Mouse (Mus musculus) embryonic facial prominence, embryonic 12.5 days (tissue): ENCODE results near the gene Olfr330. TPM values are rescaled to one million over a fixed set of nuclear protein-coding genes. Genes with fewer than 3 reads are reported as not detected.
"Not testable (repeated sequence)": the region's sequence is repeated elsewhere in the genome, so short reads cannot be mapped to it uniquely, and the experiment has no call there.

ENCODE experiments used
- ATAC-seq: fragments of 200-750 bp; cut with Nextera tagmentation; 2 replicates; pipeline ENCODE4 v1.8.0; 2017; ENCODE audit not compliant: insufficient number of reproducible peaks, insufficient read depth, low FRiP score, low TSS enrichment
- H3K27ac ChIP-seq: fragments of 300-500 bp; sonication (generic); 2 replicates; pipeline ENCODE4 v1.5.1; 2016; ENCODE audit warnings: mild to moderate bottlenecking
- H3K27me3 ChIP-seq: fragments of 300-500 bp; sonication (generic); 2 replicates; pipeline ENCODE4 v1.6.1; 2016; ENCODE audit warnings: mild to moderate bottlenecking, moderate library complexity
- H3K36me3 ChIP-seq: fragments of 300-500 bp; sonication (generic); 2 replicates; pipeline ENCODE4 v1.6.1; 2016; ENCODE audit warnings: mild to moderate bottlenecking
- H3K4me1 ChIP-seq: fragments of 300-500 bp; sonication (generic); 2 replicates; pipeline ENCODE4 v1.6.1; 2016
- H3K4me2 ChIP-seq: fragments of 300-500 bp; sonication (generic); replicated peaks from 2 replicates; pipeline ENCODE4 v1.6.1; 2016; ENCODE audit warnings: mild to moderate bottlenecking, moderate library complexity
- H3K4me3 ChIP-seq: fragments of 300-500 bp; sonication (generic); 2 replicates; pipeline ENCODE4 v1.5.1; 2016; ENCODE audit warnings: mild to moderate bottlenecking
- H3K9ac ChIP-seq: fragments of 300-500 bp; sonication (generic); 2 replicates; pipeline ENCODE4 v1.6.1; 2016; ENCODE audit warnings: mild to moderate bottlenecking, moderate library complexity
- H3K9me3 ChIP-seq: fragments of 300-500 bp; sonication (generic); 2 replicates; pipeline ENCODE4 v1.6.1; 2016; ENCODE audit warnings: mild to moderate bottlenecking, moderate library complexity
- WGBS: fragments of 180-500 bp; shearing (Covaris S2); methylation state at CpG from one replicate; pipeline ENCODE4 v1.1.7; 2016; 5-methylcytosine and 5-hydroxymethylcytosine counted together
- polyA plus RNA-seq: library from polyadenylated mRNA; unstranded; fragments of >200 nt; fragmentation: Nextera tagmentation; extraction: Ambion mirVana; gene quantifications from 2 replicates; pipeline ENCODE4 v1.2.1, GENCODE M21; 2016

Gene Olfr330
- not detected in 2 replicates for polyA plus RNA-seq

- H3K36me3 ChIP-seq, H3K27me3 ChIP-seq, H3K4me3 ChIP-seq, ATAC-seq, H3K4me1 ChIP-seq, H3K9me3 ChIP-seq, H3K9ac ChIP-seq, H3K4me2 ChIP-seq, H3K27ac ChIP-seq: not testable (repeated sequence)
These were observed at the start of gene Olfr330 for GRCm38 (mm10) chr11:58534736-58535135. Olfr330 (minus strand) TSS chr11:58534836.

- H3K4me1 ChIP-seq = no peaks in the 10 kb centered on the region
- no peaks in the 10 kb centered on the region for H3K9me3 ChIP-seq
- no peak overlapping the region for H3K27ac ChIP-seq
- WGBS = 85% methylated on average over 8 of the region's 8 CpGs
- H3K36me3 ChIP-seq = no peaks in the 10 kb centered on the region
- H3K27me3 ChIP-seq = no peaks in the 10 kb centered on the region
- no peak for ATAC-seq
- no peak overlapping the region for H3K9ac ChIP-seq
- no peak overlapping the region for H3K4me3 ChIP-seq
- H3K4me2 ChIP-seq = no peak overlapping the region
These were observed 44.0 kb upstream of the Olfr330 start for GRCm38 (mm10) chr11:58578636-58579035.

DNA sequence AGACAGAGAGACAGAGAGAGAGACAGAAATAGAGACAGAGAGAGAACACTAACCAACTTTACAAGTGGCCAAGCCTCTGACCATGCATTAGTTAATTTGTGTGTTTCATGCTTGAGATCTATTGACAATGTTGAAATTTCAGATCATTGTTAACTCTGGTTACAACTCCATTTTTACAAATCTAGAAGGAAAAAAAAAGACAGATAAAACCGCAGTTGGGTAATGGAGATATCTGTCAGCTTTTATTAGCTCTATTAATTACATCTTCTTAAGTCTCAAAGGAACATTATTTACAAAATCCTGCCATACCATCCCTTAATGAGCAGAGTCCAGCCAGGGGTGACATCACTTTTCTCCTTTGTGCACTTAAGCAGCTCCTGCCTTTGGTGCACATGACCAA, 42.8 kb upstream of the Olfr330 start, which contains the start of gene Olfr325:
Gene Olfr325, plus strand, starts transcription at position 301 of the 400 bp plus-strand sequence.
- Histone ChIP-seq H3K4me3 (no peak within 1 kb of the TSS), H3K4me1 (no peaks in the 10 kb centered on the region), H3K4me2 (no peak within 1 kb of the TSS), H3K36me3 (no peaks in the 10 kb centered on the region), H3K27me3 (no peaks in the 10 kb centered on the region), H3K27ac (no peak within 1 kb of the TSS), H3K9ac (no peak within 1 kb of the TSS), H3K9me3 (no peaks in the 10 kb centered on the region)
- ATAC-seq = no peak
- WGBS = 89% methylated on average over 1 of the region's 1 CpGs

GRCm38 (mm10) chr11:58570405-58570804, 35.8 kb upstream of the Olfr330 start, which contains the start of gene Olfr224:
Olfr224 (minus strand) TSS chr11:58570553.
- ATAC-seq = no peak
- no peaks in the 10 kb centered on the region for H3K27me3 ChIP-seq
- H3K4me3 ChIP-seq = no peak within 1 kb of the TSS
- H3K9me3 ChIP-seq = no peaks in the 10 kb centered on the region
- H3K36me3 ChIP-seq = no peaks in the 10 kb centered on the region
- no peaks in the 10 kb centered on the region for H3K4me1 ChIP-seq
- WGBS = 83% methylated on average over 5 of the region's 5 CpGs
- H3K27ac ChIP-seq = no peak within 1 kb of the TSS
- no peak within 1 kb of the TSS for H3K4me2 ChIP-seq
- no peak within 1 kb of the TSS for H3K9ac ChIP-seq

- no peaks in the 10 kb centered on the region for H3K4me1 ChIP-seq
- 86% methylated on average over 1 of the region's 1 CpGs for WGBS
- no peak for ATAC-seq
- H3K36me3 ChIP-seq = no peaks in the 10 kb centered on the region
- H3K9ac ChIP-seq = no peak within 1 kb of the TSS
- no peaks in the 10 kb centered on the region for H3K27me3 ChIP-seq
- no peak within 1 kb of the TSS for H3K4me2 ChIP-seq
- H3K27ac ChIP-seq = no peak within 1 kb of the TSS
- H3K4me3 ChIP-seq = no peak within 1 kb of the TSS
- no peaks in the 10 kb centered on the region for H3K9me3 ChIP-seq
These were observed 20.9 kb upstream of the Olfr330 start, which contains the start of gene Olfr328 for GRCm38 (mm10) chr11:58555536-58555935. Olfr328 (minus strand) TSS chr11:58555636.

GRCm38 (mm10) chr11:58546322-58546721, 11.7 kb upstream of the Olfr330 start, which contains the start of gene Olfr329-ps:
Olfr329-ps (minus strand) TSS chr11:58546422.
- Histone ChIP-seq H3K4me2 (no peak within 1 kb of the TSS), H3K4me1 (no peaks in the 10 kb centered on the region), H3K9ac (no peak within 1 kb of the TSS), H3K27me3 (no peaks in the 10 kb centered on the region), H3K36me3 (no peaks in the 10 kb centered on the region), H3K27ac (no peak within 1 kb of the TSS), H3K9me3 (no peaks in the 10 kb centered on the region), H3K4me3 (no peak within 1 kb of the TSS)
- WGBS = 79% methylated on average over 5 of the region's 5 CpGs
- no peak for ATAC-seq

- H3K4me1 ChIP-seq, H3K9ac ChIP-seq, H3K4me3 ChIP-seq, H3K9me3 ChIP-seq, H3K27me3 ChIP-seq, ATAC-seq, H3K27ac ChIP-seq, H3K36me3 ChIP-seq, H3K4me2 ChIP-seq: not testable (repeated sequence)
- WGBS = 90% methylated on average over 9 of the region's 9 CpGs
These were observed 14.9 kb downstream of the Olfr330 start for GRCm38 (mm10) chr11:58519756-58520155.

DNA sequence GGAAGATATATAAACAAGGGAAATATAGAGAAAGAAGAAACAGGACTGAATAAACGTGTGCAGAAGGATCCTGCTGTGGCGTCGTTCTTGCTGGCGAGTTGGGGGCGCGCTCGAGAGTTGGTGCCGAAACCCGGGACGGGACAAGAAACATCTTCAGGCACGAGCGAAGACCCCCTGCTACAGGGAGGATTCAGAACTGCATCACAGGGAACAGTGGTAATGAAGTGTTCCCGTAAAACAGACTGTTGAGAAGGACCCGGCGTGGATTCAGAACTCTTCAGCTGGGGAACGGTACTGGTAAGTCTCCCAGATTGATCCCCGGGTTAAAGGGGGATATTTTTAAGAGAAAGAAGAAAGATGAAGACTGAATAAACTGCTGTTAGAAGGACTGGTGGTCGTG, 15.7 kb downstream of the Olfr330 start:
- ATAC-seq, H3K4me2 ChIP-seq, H3K9me3 ChIP-seq, H3K4me3 ChIP-seq, H3K36me3 ChIP-seq, H3K9ac ChIP-seq, H3K4me1 ChIP-seq, H3K27ac ChIP-seq, H3K27me3 ChIP-seq: not testable (repeated sequence)
- whole genome bisulfite sequencing = 94% methylated on average over 18 of the region's 18 CpGs

GRCm38 (mm10) chr11:58509058-58509457, 25.6 kb downstream of the Olfr330 start:
- H3K4me1 ChIP-seq, H3K27me3 ChIP-seq, H3K9ac ChIP-seq, H3K9me3 ChIP-seq, ATAC-seq, H3K27ac ChIP-seq, H3K36me3 ChIP-seq, H3K4me3 ChIP-seq, H3K4me2 ChIP-seq: not testable (repeated sequence)
- WGBS = 86% methylated on average over 19 of the region's 19 CpGs

- not testable (repeated sequence) for H3K27ac ChIP-seq, H3K4me3 ChIP-seq, H3K9me3 ChIP-seq, ATAC-seq, H3K36me3 ChIP-seq, H3K27me3 ChIP-seq, H3K9ac ChIP-seq, H3K4me2 ChIP-seq, H3K4me1 ChIP-seq
These were observed 32.2 kb downstream of the Olfr330 start, which contains the start of gene Olfr331 for GRCm38 (mm10) chr11:58502472-58502871. Olfr331 (minus strand) TSS chr11:58502572.

DNA sequence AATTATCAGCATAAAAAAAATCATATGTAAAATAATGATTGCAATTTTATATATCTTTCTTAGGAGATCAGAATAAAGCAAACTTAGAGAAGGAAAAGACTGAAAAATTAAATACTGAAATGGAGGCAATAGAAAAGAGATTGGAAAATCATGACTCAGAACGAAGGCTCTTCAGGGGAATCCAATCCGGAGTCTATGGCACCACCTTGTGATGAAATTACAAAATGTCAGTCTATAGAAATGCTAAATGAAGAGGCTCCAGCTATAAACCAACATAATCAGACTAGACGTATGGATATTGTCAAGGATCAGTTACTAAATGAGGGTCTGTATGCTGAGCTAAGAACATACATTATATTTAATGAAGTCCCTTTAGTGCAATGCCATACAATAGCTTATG, 35.3 kb downstream of the Olfr330 start:
- H3K36me3 ChIP-seq = no peaks in the 10 kb centered on the region
- H3K4me2 ChIP-seq = no peak overlapping the region
- H3K27ac ChIP-seq = no peak overlapping the region
- H3K4me3 ChIP-seq = no peak overlapping the region
- ATAC-seq = no peak
- no peak overlapping the region for H3K9ac ChIP-seq
- H3K9me3 ChIP-seq = no peaks in the 10 kb centered on the region
- no peaks in the 10 kb centered on the region for H3K27me3 ChIP-seq
- no peaks in the 10 kb centered on the region for H3K4me1 ChIP-seq
- 45% methylated on average over 3 of the region's 3 CpGs for WGBS

- Histone ChIP-seq H3K4me2 (no peak overlapping the region), H3K9ac (no peak overlapping the region), H3K4me1 (no peaks in the 10 kb centered on the region), H3K27ac (no peak overlapping the region), H3K4me3 (no peak overlapping the region), H3K9me3 (no peaks in the 10 kb centered on the region), H3K27me3 (no peaks in the 10 kb centered on the region), H3K36me3 (no peaks in the 10 kb centered on the region)
- 82% methylated on average over 9 of the region's 9 CpGs for WGBS
- ATAC-seq = no peak
These were observed 35.9 kb downstream of the Olfr330 start for GRCm38 (mm10) chr11:58498761-58499160.

DNA sequence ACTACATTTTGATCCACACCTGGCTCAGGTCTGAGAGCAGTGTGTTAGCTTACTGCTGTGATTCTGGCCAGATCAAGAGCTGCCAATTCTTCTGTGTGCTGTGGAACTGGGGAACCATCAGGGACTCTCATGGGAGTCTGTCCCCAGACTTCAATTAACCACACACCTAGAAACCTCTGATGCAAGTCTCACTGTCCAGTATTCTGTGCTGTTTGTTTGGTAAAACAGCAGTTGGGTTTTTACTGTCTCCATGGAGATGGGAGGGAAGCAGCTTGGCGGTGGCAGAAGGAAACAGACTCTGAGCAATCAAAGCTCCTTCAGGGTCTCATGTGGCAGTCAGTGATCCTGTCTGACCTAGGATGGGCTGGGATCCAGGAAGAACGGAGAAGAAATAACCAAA, 42.2 kb downstream of the Olfr330 start, which contains the start of gene Olfr332:
Gene Olfr332, minus strand, starts transcription at position 101 of the 400 bp plus-strand sequence.
- Histone ChIP-seq H3K4me1 (no peaks in the 10 kb centered on the region), H3K27ac (no peak within 1 kb of the TSS), H3K9me3 (no peaks in the 10 kb centered on the region), H3K9ac (no peak within 1 kb of the TSS), H3K27me3 (no peaks in the 10 kb centered on the region), H3K36me3 (no peaks in the 10 kb centered on the region), H3K4me3 (no peak within 1 kb of the TSS), H3K4me2 (no peak within 1 kb of the TSS)
- ATAC-seq = no peak
- WGBS = 86% methylated on average over 2 of the region's 2 CpGs
